Mouse (Mus musculus) forebrain, embryonic 14.5 days (tissue): ENCODE data around the gene Acadm. TPM values are rescaled to one million over a fixed set of nuclear protein-coding genes. Genes with fewer than 3 reads are reported as not detected.

Source experiments
- ATAC-seq: fragments of 200-750 bp; cut with Nextera tagmentation; 2 replicates; pipeline ENCODE4 v1.8.0; 2017; ENCODE audit warnings: mild to moderate bottlenecking, moderate library complexity
- DNase-seq: peaks from one replicate; pipeline ENCODE4 v3.0.0-alpha.2; 2015; ENCODE audit warnings: low spot score
- H3K27ac ChIP-seq: fragments of 300-500 bp; sonication (generic); 2 replicates; pipeline ENCODE4 v1.5.1; 2014; ENCODE audit warnings: low read depth, mild to moderate bottlenecking, control low read depth, low read length, moderate library complexity
- H3K27me3 ChIP-seq: fragments of 300-500 bp; sonication (generic); replicated peaks from 2 replicates; pipeline ENCODE4 v1.6.1; 2014; ENCODE audit warnings: low read length, control low read depth, mixed read lengths; ENCODE audit not compliant: control insufficient read depth, insufficient read depth
- H3K36me3 ChIP-seq: fragments of 300-500 bp; sonication (generic); 2 replicates; pipeline ENCODE4 v1.6.1; 2014; ENCODE audit warnings: low read length, control low read depth; ENCODE audit not compliant: control insufficient read depth, insufficient read depth
- H3K4me1 ChIP-seq: fragments of 300-500 bp; sonication (generic); 2 replicates; pipeline ENCODE4 v1.6.1; 2014; ENCODE audit warnings: antibody characterized with exemption, low read length, control low read depth; ENCODE audit not compliant: control insufficient read depth, insufficient read depth
- H3K4me2 ChIP-seq: fragments of 300-500 bp; sonication (generic); 2 replicates; pipeline ENCODE4 v1.6.1; 2014; ENCODE audit warnings: mild to moderate bottlenecking, control low read depth, low read length
- H3K4me3 ChIP-seq: fragments of 300-500 bp; sonication (generic); 2 replicates; pipeline ENCODE4 v1.5.1; 2014; ENCODE audit warnings: low read depth, low read length, control low read depth
- H3K9ac ChIP-seq: fragments of 300-500 bp; sonication (generic); 2 replicates; pipeline ENCODE4 v1.6.1; 2014; ENCODE audit warnings: mild to moderate bottlenecking, low read length, control low read depth, moderate library complexity
- H3K9me3 ChIP-seq: fragments of 300-500 bp; sonication (generic); replicated peaks from 2 replicates; pipeline ENCODE4 v1.6.1; 2016; ENCODE audit warnings: low read length, control low read depth, mixed read lengths; ENCODE audit not compliant: control insufficient read depth
- WGBS: fragments of 180-500 bp; shearing (Covaris S2); extraction: QIAGEN DNeasy Blood & Tissue Kit; methylation state at CpG from one replicate; pipeline ENCODE4 v1.1.7; 2014; 5-methylcytosine and 5-hydroxymethylcytosine counted together
- polyA plus RNA-seq: library from polyadenylated mRNA; unstranded; fragments of >200 nt; fragmentation: Nextera tagmentation; extraction: Ambion mirVana; gene quantifications from 2 replicates; pipeline ENCODE4 v1.2.1, GENCODE M21; 2014

Acadm gene
- polyA plus RNA-seq, 1 experiment from 2014 or later: 42.1 TPM

DNA sequence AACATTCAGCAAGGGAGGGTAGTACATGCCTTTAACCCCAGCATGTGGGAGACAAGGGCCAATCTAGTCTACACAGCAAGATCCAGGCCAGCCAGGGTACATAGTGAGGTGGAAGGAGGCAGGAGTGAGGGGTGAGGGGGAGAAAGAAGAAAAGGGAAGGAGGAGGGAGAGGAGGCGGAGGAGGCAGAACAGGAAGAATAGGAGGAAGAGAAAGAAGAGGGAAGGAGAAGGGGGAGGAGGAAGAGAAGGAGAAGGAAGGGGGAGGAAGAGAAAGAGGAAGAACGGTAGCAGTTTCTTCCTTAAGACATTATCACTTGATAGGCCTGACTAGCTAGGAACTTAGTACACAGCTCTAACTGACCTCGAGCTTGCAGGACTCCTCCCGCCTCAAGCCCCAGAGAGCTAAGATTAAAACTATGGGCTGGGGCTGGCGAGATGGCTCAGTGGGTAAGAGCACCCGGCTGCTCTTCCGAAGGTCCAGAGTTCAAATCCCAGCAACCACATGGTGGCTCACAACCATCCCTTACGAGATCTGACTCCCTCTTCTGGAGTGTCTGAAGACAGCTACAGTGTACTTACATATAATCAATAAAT is 55.1 kb downstream of the Acadm start:
- no peaks in the 10 kb centered on the region for H3K36me3 ChIP-seq
- no peaks in the 10 kb centered on the region for H3K27me3 ChIP-seq
- 81% methylated on average over 7 of the region's 8 CpGs for WGBS
- ATAC-seq (no peak), DNase-seq (no peak)
- H3K4me3 ChIP-seq: no peak overlapping the region
- H3K9ac ChIP-seq: no peak overlapping the region
- no peaks in the 10 kb centered on the region for H3K9me3 ChIP-seq
- H3K4me1 ChIP-seq: no peaks in the 10 kb centered on the region
- no peak overlapping the region for H3K27ac ChIP-seq
- H3K4me2 ChIP-seq: no peak overlapping the region

DNA sequence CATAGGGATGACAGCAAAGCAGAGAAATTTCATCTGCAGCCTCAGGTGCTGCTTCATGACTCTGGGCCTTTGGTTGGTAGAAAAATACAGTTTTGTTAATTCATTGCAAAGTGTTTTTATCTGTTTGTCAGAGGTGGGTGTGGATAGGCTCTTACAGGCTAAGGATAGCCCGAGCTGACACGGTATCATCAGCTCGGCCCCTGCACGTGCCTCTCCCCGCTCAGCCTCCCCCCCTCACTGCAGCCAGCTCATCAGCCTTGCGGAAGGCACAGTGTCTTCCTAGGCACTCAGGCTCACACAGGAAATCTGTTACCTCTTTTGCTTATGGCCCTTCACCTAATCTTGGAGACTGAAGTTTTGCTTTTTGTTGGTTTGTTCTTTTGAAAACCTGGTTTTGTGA is 56.3 kb downstream of the Acadm start:
- H3K27me3 ChIP-seq: no peaks in the 10 kb centered on the region
- WGBS: 83% methylated on average over 6 of the region's 6 CpGs
- H3K4me3 ChIP-seq: no peak overlapping the region
- H3K27ac ChIP-seq: no peak overlapping the region
- no peaks in the 10 kb centered on the region for H3K9me3 ChIP-seq
- H3K4me2 ChIP-seq: no peak overlapping the region
- no peaks in the 10 kb centered on the region for H3K4me1 ChIP-seq
- DNase-seq (no peak), ATAC-seq (no peak)
- no peak overlapping the region for H3K9ac ChIP-seq
- H3K36me3 ChIP-seq: no peaks in the 10 kb centered on the region

DNA sequence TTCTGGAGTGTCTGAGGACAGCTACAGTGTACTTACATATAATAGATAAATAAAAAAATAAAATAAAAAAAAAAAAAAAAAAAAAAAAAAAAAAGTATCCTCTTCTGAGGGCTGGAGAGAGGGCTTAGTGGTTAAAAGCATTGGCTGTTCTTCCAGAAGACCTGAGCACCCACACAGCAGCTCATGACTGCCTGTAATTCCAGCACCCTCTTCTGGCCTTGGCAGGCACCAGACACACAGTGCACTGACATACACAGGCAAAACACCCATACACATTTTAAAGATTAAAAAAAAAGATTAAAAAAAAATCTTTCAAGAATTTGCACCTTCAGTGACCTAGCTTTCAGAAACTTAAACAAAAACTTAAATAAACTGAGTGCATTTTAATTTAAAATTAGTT is 58.1 kb downstream of the Acadm start:
- Histone ChIP-seq H3K4me3 (no peak overlapping the region), H3K27me3 (no peaks in the 10 kb centered on the region)
- no peak for DNase-seq

More for the DNA sequence above, 58.1 kb downstream of the Acadm start:
- Histone ChIP-seq H3K4me2 (no peak overlapping the region), H3K9me3 (no peaks in the 10 kb centered on the region), H3K27ac (no peak overlapping the region), H3K9ac (no peak overlapping the region), H3K4me1 (no peaks in the 10 kb centered on the region), H3K36me3 (no peaks in the 10 kb centered on the region)
- no peak for ATAC-seq

Other genes starting within 250 kb of the Acadm start
- 23.2 and 24.7 TPM in 2 replicates for gene St6galnac3, start 219.5 kb downstream of the Acadm start, polyA plus RNA-seq
- gene Asb17, start 100.4 kb downstream of the Acadm start, polyA plus RNA-seq: not detected in 2 replicates
- gene Msh4, start 38.5 kb downstream of the Acadm start, polyA plus RNA-seq: 0.06 TPM in 1 of 2 replicates, not detected in the other
- 49.1 and 55.4 TPM in 2 replicates for gene Rabggtb, start 31.6 kb downstream of the Acadm start, polyA plus RNA-seq
- gene Slc44a5, start 28.8 kb upstream of the Acadm start, polyA plus RNA-seq: 10.5 and 11.2 TPM in 2 replicates